Mouse (Mus musculus) spleen, postnatal 10 days (tissue): ENCODE data around the gene Abcf2.

Experiments used
- DNase-seq, 2 experiments: peaks; one replicate each; pipeline ENCODE4 v3.0.0; 2021 to 2022; ENCODE audit warnings: low spot score in 2 of 2

Gene Abcf2

DNA sequence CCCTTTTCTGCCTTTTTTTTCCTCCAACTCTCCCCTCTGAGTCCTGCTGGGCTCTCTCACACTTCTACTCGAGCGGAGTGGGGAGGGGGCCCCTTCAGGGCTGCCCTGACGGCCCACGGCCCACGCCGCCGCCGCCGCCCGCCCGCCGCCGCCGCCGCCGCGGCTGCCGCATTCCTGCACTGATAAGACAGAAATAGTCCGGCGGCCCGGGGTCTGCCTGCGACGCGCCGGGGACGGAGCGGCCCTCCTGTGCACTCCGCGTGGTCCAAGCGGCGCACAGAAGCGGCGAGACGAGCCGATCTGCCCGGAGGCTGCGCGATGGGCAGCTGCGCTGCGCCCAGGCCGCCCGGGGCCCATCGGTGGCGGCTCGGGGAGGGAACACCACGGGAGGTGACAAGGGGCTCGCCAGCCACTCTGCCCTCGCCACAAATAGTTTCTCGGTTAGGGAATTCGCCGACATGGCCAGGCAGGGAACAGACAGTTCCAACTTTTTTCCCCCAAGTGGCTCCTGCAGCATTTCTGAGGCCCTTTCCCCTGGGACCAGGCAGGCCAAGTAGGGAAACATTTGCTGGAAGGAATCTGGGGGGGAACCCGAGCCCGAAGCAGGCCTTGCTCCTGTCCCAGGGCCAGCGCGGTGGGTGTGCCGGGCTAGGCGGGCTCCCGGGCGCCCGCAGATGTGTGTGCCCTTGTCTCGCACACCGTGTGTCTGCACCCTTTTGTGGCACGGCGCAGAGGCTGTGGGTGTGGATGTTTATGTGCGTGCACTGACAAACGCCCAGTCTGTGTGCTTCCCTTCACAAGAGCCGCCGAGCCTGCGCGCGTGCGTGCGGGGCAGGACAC, 24.9 kb upstream of the Abcf2 start:
- DNase-seq: no peak

DNA sequence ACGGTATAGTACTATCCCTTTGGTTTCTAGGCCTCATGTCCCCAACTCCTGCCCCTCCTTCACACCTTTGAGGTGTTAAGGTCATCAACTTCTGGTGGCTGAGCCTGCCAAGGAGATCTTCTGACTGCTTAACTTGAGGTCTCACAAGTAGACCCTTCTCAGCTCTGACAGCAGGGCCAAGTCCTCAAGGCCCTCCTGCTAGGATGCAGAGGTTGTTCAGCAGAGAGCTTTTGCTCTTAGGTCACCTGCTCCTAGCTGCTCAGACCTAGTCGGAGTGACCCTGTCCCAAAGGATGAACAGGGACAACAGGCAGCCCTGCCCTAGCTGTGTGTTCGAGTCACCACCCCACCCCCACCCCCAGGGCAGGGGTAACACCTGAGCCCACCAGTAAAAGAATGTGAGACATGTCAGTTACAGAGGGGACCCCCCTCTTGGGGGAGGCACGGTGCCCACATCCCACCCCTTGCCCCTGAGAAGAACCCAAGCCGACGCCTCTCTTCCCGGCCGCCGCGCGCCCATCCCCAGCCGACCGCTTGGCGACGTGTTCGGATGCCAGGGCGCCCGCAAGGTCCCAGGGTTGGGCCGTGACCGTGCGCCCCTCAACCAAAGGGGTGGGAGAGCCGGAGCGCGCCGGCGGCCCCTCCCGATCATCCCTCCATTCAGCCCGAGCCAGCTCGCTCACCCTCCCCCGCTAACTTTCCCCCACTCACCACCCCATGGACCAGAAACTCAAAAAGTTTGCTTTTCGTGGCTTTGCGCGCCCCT, 24.0 kb upstream of the Abcf2 start:
- no peak for DNase-seq

DNA sequence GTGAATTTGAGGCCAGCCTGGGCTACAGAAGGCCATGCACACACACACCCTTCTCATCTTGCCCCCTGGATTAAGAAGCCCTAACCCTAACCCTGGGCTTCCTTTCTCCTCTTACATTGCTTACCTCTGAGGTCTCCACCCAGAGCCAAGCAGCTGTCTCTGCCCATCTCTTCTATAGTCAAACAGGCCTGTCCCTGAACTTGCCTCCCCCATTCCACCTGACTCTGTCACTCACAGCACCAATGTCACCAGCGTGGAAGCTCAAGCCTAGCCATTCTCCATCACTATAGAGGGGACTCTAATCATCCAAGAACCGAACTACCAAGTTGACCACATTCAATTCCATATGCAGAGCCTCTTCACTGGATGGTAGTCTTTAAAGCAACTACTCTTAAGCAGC, 23.0 kb upstream of the Abcf2 start:
- no peak for DNase-seq

DNA sequence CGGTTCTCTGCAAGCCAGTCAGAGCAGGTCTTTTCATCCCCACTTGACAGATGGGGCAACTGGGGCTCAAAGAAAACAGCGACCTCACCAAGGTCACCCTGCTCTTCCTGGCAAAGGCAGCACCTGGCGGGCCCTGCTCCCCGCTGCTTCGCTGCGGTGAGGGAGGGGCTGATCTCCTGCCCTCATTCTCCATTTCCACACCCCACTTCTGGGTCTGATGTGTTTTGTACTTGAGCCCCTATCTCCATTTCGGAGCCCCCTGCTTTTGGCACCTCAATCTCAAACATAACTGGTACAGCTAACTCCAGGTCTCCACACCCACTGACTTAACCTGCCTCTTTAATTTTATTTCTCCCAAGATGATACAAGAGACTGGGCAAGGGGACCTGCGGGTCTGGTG, 21.9 kb upstream of the Abcf2 start:
- no peak for DNase-seq

DNA sequence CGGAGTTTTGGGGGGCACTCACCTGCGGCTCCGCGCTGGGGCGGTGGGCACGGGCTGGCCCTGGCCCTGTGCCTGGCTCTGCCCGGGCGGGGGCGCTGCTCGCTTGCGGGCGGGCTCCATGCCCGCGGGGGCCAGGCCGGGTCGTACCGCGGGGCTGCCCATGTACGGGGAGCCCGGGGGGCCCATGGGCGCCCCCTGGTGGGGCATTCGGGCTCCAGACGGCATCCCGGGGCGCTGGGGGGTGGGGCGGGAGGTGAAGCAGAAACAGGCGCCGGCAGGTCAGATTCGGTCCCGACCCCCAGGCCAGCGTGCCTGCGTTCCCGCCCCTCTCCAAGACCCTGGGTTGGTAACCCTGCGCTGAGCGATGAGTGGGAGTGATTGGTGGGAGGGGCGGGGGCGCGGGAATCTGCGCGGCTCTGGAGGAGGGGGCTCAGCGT, 21.3 kb upstream of the Abcf2 start:
- DNase-seq: peak in 1 of 2 experiments; percentile 69

DNA sequence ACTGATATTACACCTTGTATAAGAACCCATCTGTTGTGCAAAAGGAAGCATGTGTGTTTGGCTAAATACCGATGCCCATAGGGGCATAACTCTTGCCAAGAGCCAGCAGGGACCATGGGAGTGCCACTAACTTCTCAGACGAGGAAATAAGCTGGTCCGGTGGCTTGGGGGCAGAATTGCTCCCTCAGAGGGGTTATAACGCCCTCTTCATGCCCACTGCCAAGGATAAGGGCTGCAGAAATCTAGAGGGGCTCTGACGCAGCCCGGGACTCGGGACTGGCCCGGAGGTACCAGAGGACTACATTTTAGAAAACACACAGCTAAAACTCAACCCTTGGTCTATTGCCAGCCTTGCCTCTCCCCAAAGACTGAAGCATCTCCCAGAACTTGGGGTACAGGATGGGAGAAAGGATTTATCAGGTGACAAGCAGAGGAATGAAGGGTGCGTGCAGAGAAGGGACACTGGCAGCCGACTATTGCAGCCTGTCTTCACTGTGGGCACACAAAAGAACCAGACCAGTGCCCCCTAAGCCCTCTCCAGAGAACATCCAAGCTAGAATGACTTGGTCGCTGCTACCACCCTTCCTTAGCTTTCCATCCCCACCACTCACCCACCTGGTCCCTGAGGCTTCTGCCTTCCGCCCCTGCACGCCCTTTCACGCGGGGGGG, 20.8 kb upstream of the Abcf2 start:
- DNase-seq: no peak

DNA sequence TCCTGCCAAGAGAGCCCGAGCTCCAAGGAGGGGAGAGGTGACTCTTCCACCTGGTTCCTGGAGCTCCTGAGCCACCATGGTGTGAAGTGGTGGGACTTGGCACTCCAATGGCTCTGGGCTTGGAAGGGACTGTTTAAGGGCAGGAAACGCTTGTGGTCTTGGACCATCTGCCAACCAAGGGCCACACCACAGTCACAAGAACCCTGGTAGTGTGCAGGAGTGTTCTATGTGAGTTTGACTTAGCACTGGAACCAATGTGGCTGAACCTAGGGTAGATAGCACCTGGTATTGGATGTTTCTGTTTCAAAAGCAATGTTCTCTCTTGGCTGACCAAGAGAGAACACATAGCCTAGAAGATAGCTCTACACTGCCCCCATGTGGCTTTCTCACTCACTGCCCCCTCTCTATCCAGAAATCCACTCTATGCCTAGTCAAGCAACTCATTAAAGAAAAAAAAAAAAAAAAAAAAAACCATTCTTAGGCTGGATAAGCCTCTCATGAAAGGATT, 20.0 kb upstream of the Abcf2 start:
- DNase-seq: peak; percentile 46 to 80

DNA sequence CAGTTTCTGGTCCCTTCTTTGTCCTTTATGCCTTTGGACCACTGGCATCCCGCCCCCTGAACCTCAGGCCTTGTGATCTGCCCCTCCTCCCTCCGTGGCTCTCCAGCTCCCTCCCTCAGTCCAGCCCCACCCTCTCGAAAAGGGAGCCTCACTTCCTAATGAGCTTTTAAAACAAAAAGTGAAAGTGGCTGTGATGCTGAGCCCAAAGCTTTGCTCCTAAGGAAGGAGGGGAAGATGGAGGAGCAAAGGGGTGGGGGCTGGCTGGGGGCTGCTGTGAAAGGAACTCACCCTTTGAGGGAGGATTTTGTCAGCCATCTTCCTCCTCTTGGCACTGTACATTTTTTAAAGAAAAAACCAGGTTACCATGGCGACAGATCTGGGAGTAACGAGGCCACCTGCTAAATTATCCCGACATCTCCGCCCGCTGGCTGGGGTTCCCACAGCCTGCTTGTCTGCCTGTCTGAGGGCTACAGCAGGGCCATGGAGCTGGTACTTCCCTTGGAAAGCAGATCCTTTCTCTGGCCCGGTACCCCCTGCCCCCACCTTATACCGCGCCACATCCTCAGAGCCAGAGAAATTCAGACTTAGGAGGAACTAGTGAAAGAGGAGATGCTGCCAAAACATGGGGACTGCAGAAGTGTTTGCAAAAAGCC, 19.4 kb upstream of the Abcf2 start:
- DNase-seq: no peak

DNA sequence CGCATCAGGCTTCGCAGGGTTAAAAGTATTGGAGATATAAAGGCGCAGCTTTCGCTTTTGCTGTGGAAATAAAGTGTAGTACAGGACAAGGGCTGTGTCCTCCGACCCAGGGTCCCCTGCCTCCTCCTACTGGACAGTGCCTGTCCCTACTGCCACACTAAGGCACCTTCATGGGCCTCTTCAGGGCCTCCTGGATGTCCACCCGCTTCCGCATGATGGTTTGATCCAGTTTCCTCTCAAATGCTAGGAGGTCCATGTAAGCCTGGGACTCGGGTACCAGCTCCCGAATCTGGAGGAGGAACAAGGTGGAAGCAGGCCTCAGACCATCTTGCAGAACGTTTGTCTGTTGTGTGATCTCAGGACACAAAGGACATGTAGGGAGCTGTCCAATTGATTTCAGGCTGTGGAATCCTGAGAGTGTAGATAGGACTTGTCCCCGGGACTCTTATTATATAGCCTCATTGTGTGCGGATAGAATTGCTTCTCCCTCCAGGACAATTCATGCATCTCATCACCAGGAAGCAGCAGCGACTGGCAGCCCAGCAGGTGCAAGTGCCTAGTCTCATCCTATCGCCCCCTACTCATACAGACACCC, 18.6 kb upstream of the Abcf2 start:
- DNase-seq: no peak

DNA sequence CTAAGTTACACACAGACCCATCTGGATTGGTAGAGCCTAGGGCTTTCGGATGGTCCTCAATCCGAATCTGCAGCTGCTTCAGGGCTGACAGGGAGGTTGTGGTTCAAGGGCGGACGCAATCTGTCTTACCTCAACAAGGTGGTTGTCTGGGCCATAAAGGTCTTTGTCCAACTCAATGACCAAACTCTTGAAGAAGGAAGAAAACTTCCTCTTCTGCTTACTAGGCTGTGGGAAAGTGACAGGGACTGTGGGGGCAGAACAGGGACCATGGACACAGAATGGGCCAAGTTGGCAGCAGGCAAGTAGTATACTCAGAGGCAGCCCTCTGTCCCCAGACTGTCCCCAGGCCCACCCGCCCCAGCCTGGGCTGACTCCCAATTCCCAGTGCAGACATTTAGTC, 18.0 kb upstream of the Abcf2 start:
- DNase-seq: no peak

DNA sequence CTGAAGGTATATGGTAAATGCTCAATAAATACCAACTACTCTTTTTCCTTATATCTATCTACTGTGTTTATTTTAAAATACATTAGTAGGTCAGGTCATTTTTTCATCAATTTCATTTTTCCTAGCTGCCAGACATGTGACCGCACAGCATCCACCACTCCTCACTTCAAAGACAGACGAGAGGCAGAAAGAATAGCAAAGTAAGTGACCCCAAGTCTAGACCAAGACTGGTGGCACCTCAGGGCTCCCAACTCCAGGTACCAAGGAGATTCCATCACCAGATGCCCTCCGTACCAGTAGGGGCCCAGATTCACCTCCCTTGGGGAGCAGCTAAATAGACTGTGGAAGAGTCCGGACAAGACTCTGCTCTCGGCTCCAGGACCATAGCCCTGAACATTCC, 17.1 kb upstream of the Abcf2 start:
- no peak for DNase-seq

DNA sequence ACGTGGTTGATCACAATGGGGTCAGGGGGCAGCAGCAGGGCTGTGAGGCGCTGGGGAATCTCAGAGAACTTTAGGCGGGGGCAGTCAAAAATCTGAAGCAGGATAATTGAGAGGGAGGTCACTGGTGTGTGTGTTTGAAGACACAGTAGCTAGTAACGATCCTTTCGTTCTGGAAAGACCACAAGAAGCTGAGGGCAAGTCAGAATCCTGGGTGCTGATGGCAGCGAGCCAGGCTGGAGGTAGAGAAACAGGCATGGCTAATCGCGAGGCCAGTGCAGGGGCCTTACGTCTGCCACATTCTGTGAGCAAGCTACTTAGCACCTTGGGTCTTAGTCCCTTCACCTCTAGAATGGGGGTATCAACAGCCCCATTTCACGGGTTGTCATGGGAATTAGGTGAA, 16.7 kb upstream of the Abcf2 start:
- no peak for DNase-seq

DNA sequence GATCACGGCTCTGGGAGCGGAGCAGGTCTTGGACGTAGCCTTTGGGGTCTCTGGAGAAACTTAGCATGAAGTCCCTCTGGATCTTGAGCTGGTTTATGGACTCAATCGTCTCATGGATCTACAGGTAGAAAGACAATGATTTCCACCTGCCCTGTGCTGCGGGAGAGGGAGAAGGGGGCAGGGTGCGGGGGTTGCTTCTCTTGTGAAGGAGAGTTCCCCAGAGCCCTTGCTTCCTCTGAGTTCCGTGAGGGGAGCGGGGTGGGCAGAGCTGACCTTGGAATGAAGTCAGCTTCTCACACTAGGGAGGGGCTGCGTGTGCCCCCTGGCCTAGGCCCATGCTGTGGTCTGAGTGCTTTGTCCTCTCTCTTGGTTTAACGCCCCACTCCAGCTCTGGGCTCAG, 16.0 kb upstream of the Abcf2 start:
- no peak for DNase-seq

DNA sequence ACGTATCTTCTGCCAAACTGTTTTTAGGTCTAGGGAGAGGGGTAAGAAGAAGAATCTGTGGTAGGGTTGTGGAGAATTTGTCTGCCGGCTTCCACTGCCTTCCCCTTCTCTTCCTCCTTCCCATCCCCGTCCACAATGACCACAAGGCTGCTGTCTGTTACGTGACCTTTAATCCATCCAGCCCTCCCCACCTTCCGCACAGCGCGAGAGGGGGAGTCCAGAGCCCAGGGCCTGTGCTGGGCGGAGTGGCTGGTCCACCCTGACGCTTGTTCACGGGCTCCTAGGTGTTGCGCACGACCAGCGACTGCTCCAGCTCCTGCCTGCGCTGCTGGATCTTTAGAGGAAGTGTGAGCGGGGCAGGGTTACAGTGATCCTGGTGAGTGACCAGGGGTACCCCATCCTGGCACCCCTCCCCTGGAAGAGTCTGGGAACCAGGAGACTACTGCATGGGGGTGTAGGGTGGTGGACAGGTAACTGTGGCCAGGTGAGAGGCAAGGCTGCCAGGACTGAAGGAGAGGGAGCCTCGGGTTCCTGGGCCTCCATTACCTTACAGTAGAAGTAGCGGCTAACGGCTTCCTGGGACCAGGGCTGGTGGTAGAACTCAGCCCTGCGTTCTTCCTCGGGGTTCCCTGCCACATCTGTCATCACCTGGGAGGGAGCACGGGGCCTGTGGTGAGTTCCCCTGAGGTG, 15.3 kb upstream of the Abcf2 start:
- no peak for DNase-seq

DNA sequence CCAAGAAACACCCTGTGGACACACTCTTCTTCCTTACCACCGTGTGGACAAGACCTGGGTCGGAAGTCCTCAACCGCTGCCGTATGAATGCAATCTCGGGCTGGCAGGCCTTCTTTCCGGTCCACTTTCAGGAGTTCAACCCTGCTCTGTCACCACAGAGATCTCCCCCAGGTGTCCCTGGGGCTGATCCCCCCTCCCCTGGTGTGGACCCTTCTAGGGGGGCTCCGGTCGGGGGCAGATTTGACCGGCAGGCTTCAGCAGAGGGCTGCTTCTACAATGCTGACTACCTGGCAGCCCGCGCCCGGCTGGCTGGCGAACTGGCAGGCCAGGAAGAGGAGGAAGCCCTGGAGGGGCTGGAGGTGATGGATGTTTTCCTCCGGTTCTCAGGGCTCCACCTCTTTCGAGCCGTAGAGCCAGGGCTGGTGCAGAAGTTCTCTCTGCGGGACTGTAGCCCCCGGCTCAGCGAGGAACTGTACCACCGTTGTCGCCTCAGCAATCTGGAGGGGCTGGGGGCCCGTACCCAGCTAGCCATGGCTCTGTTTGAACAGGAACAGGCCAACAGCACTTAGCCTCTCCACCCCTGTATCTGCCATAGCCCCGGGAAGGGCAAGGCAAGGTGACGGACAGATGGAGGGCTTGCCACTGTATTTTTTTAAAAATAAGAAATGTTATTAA, 14.7 kb upstream of the Abcf2 start:
- no peak for DNase-seq

DNA sequence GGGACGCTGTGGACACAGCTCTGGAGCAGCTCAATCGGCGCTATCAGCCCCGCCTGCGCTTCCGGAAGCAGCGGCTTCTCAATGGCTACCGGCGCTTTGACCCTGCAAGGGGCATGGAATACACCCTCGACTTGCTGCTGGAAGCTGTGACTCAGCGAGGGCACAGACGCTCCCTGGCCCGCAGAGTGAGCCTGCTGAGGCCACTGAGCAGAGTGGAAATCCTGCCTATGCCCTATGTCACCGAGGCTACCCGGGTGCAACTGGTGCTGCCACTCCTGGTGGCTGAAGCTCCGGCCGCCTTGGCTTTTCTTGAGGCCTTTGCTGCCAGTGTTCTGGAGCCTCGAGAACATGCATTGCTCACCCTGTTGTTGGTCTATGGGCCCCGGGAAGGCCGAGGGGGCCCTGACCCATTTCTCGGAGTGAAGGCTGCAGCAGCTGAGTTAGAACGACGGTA, 14.0 kb upstream of the Abcf2 start:
- DNase-seq: no peak

DNA sequence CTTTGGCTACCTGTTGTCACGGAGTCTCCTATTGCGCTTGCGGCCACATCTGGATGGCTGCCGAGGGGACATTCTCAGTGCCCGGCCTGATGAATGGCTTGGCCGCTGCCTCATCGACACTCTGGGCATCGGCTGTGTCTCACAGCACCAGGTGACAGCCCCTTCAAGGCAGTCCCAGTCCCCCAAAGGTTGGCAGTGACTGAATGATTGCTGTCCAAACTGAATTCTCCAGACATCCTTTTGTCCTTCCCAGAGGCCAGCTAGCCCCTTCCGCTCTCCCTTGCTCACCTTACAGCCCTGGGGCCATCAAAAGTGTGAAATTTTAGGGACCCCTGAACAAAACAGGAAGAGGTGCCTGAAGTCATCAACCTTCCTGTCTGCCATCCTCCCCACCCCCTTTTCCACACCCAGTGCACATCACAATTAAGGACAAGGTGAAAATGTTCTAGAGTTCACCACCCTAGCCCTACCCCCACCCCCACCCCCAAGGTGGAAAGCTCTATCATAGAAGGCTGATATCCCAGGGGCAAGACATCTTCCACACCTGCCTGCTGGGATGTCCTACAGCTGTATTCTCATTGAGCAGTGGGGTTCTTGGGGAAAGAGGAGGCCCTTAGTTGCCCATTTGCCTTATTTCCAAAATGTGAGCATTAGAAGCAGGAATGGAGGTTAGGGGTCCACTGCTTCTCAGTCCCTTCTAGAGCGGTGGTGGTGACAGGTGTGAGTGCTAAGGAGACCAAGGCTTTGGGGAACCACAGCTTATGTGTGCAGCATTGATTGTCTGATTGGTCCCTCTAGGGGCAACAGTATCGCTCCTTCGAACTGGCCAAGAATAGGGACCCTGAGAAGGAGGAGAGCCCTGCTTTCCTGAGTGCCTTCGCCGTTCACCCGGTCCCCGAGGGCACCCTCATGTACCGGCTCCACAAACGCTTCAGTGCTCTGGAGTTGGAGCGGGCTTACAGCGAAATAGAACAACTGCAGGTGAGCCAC, 12.5 kb upstream of the Abcf2 start:
- DNase-seq: no peak

DNA sequence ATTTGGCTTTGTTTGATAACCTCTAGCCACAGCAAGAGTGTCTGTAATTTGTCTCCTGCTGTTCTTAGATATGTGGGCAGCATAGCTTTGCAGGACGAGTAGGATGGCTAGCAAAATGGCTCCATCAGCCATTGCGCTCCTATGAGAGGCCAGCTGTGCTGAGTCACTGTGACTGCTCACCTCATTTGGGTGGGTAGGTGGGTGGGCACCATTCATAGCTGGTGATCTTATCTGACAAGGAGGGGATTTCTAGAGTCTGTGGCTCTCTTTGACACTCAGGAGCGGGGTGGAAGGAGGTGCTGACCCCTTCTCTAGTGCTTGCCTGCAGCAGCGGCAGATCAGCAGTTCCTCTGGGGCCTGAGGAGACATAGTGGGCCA, 9.9 kb upstream of the Abcf2 start:
- no peak for DNase-seq
